Mouse (Mus musculus): Measurements from ENCODE around the gene Fbxl2. TPM values are rescaled to one million over a fixed set of nuclear protein-coding genes. Genes with fewer than 3 reads are reported as not detected.

Fbxl2 gene
- total RNA-seq, 2 experiments from 2014 or later, result 4.9 to 5.7 TPM

DNA sequence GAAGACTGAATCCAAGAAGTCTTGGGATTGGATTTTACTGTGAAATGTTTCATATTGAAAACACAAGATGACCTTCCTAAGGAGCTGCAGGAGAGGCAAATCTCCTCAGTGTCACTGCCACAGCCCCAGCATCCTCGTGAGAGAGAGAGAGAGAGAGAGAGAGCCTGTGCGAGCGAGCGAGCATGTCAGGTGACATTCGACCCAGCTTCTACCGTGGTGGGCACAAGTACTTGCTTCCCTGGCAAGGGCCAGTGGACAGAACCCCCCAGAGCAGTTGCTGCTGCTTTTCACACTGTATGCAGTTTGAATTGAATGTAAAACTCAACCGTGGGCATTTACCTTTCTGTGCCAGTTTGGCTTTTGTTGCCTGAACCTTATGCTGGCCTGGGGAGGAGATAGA lies 70.5 kb downstream of the Fbxl2 start:
- DNase-seq (ENCODE audit: low spot score in 2 of 2), result no peak

DNA sequence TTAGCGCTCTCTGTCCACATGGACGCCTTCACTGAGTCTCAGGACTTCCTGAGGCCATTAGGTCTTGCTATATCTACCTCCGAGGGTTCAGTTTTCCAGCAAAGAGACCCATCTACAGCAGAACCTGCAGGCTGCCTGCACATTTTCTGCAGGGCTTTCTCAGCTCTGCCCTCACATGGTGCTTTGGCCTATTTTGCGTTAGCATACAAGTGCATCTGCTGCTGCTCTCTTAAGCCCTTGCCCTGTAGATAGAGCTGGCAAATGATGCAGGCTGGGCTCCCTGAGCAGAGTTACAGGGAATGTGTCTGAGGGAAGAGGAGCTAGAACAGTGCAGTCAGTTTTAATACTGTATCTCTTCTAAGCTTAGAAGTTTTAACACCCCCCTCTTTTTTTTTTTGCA lies 71.0 kb downstream of the Fbxl2 start:
- DNase-seq (ENCODE audit: low spot score in 2 of 2), result no peak

DNA sequence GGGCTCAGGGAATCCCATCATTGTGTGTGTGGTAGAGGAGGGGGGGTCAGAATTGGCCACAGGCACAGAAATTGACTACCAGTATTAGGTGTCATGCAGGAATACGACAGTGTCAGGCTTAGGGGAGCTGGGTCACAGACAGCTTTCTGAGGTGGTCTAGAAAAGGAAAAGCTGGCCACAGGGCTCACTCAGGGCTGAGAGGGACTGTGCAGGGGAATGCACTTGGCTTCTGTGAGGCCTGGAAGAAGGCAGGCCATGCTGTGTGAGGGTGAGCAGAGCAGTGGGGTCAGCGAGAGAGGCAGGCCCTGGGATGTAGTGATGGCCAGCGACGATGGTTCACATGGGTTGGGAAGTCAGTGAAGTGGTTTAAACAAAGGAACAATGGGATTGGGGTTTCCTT lies 72.1 kb downstream of the Fbxl2 start:
- DNase-seq (ENCODE audit: low spot score in 2 of 2), result no peak

DNA sequence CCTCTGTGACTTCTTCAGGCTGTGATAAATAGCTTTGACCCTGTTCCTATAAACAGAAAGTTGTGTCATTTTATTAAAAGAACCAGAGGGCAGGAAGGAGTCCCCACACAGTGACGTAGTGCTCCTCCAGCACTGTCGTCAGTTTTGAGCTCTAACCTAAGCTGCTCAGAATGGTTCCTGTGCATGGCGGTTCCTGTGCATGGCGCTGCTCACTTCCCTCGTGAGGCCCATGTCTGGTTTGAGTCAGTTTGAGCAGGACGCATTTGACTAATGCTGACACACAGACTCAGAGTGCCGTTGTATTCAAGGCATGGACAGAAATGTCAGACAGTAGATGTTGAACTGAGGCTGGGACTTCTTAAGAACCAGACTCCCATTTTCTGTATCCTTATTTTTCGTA lies 74.4 kb downstream of the Fbxl2 start:
- no peak for DNase-seq (ENCODE audit: low spot score in 2 of 2)

DNA sequence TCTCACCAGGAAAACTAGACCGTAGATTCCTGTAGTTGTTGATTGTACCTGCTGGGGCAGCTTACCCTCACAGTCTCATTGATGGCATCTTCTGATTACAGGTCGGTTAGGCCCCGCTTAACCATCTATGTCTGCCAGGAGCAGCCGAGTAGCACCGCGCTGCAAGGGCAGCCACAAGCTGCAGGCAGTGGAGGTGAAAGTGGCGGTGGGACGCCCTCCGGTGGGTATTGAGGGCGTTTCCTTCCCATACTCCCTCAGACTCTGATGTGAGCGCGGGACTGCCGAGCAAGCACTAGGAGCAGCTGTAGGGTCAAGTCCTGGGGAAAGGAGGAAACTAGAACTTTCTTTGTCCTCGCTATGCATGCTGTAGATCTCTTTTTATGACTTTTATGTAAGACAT lies 76.0 kb downstream of the Fbxl2 start:
- no peak for DNase-seq (ENCODE audit: low spot score in 2 of 2)

DNA sequence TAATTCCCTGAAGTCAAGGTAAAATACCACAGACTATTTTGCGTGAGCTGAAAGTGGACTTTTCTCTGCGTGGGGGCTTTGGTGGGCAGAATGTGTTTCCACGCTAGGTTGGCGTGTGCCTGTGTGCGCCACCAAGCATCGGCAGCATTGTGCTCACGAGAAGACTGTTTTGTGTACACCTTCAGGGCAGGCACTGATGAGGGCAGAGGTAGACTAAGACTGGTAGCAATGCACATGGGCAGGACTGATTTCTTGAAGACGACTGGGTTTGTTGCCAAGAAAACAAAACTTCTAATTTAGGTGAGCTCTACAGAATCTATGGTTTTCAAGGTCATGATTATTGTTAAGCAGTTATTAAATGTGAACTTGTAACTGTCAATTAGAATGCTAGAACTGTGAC lies 76.6 kb downstream of the Fbxl2 start:
- no peak for DNase-seq (ENCODE audit: low spot score in 2 of 2)

DNA sequence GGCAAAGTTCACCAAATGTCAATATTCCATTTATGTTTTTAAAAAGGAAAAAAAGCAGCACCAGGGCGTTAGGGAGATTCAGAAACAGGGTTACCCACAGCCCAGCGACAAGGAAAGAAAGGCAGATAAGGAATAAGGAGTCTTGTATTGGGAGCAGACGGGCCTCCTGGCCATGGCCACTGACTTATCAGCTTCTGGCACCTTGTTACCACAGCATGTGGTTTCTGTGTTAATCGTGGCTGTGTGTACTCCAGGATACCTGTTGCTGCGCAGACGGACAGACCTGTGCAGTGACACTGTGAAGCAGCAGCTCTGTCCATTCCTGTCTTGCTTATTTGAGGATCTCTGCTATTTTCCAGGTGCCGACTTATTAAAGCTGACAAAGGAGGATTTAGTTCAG lies 77.0 kb downstream of the Fbxl2 start:
- no peak for DNase-seq (ENCODE audit: low spot score in 2 of 2)

DNA sequence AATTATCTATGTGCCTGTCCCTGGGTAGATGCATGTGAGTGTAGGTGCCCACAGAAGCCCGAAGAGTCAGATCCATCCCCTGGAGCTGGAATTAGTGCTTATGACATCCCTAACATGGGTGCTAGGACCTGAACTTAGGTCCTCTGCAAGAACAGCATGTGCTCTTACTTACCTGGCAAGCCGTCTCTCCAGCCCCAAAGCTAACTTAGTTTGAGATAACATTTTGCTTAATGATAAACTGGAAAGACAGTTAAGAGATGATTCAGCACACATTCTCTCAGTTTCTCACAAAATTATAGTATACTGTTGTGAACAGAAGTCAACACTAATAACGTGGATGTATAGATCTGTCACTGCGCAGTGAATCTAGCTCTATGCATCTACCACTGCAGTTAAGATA lies 79.2 kb downstream of the Fbxl2 start:
- no peak for DNase-seq (ENCODE audit: low spot score in 2 of 2)

DNA sequence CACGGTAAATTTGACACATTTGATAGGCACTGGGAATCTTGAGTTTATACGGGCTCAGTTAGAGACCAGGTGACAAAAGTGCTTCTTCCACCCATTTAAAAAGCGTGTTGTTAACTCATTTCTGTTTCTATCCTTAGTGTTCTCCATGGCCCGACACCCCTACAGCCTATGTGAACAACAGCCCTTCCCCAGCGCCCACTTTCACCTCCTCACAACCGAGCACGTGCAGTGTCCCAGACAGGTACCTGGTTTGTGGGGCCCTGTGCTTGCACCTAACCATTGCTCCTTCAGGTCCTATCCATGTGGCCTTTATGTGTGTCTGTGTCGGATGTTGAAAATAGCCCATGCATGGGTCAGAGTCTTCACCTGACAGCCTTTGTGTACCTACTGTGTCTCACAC lies 81.6 kb downstream of the Fbxl2 start:
- no peak for DNase-seq (ENCODE audit: low spot score in 2 of 2)

DNA sequence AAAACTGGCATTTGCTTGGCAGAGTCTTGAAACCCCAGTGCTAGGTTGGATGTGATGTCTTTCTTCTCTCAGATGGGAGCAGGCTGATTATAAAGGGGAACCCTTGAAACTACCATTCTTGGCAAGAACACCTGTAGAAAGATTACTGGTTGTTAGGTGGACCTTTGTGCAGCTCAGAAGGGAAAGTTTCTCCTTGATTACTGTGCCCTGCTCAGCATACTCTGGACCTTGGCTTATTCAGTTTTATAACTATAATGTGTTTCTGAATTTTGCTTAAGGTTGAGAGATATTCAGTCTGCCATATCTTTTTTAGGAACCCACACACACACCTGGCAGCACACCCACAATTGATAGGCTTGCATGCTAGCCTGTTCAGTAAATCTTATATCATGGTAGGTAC lies 82.3 kb downstream of the Fbxl2 start:
- no peak for DNase-seq (ENCODE audit: low spot score in 2 of 2)

DNA sequence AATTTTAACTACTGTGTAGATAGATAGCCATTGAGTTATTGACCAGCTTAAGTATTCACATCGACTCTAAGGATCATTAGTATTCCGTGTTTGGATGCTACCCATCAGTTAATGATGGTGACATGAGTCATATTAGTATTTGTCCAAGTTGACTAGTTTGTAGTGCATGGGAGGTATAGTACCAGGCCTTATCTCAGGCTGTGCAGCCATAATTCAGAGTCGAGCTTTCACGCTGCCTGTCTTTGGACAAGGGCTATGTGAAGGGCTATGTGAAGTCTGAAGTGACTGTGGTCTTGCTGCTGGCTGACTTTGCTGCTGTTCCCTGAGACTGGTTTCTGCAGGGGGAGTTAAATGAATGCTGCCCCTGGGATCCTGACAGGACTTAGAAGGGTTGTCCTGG lies 88.2 kb downstream of the Fbxl2 start:
- no peak for DNase-seq (ENCODE audit: low spot score in 2 of 2)

DNA sequence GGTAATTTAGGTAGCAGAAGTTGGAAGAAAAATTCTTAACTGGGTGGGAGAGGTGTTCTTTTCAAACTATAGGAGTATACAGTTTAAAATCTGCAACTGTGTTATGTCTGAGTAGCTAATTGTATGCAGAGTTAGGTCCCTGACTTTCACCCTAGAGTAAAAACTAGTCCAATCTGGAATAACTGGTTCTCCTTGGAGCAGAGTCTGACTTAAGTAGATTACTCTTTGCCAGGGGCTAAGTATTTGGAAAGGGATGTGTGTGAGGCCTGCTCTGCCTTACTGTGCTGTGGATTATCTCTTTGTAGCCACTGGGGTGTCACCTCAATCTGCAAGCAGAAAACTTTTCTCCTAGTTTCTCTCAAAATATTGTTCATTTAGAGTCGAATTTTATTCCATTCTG lies 98.8 kb downstream of the Fbxl2 start:
- no peak for DNase-seq (ENCODE audit: low spot score in 2 of 2)

DNA sequence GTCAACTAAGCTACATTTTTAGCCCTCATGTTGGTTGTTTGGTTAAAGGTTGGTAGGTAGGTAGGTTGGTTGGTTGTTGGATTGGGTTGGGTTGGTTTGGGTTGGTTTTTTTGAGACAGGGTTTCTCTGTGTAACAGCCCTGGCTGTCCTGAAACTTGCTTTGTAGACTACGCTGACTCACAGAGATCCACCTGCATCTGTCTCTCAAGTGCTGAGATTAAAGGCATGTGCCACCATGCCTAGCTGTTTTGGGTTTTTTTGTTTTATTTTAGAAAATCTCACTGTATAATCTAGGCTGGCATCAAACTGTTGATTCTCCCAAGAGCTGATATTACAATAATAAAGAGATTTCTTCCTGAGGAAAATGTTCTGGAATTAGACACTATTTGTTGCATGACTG lies 102.6 kb downstream of the Fbxl2 start:
- DNase-seq (ENCODE audit: low spot score in 2 of 2), result no peak

DNA sequence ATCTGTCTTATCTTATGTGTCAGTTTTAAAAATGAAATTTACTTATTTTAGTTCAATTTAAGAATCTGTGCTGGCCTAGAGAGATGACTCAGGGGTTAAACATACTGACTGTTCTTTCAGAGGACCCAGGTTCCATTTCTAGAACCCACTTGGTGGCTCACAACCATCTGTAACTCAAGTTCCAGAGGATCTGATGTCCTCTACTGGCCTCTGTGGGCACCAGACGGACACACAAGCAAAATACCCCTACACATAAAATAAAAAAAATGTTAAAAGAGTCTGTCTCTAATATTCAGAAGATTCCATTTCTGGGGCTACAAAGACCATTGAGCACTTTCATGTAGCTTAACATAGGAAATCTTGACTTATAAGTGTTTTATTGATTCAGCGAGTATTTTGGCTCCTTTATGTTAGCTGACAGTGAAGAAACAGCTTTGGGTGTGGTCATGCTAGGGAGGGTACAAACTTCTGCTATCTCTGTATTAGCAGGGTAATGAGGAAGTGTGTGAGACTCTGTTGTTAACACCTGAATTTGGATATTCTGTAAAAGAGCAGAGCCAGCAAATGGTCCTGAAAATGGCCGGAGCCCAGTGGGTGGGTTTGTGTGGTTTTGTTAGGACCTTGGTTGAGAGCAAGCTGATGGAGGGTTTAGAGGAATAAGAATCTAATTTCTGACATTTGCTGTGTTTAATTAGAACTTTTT lies 104.7 kb downstream of the Fbxl2 start:
- DNase-seq (ENCODE audit: low spot score in 2 of 2), result no peak

DNA sequence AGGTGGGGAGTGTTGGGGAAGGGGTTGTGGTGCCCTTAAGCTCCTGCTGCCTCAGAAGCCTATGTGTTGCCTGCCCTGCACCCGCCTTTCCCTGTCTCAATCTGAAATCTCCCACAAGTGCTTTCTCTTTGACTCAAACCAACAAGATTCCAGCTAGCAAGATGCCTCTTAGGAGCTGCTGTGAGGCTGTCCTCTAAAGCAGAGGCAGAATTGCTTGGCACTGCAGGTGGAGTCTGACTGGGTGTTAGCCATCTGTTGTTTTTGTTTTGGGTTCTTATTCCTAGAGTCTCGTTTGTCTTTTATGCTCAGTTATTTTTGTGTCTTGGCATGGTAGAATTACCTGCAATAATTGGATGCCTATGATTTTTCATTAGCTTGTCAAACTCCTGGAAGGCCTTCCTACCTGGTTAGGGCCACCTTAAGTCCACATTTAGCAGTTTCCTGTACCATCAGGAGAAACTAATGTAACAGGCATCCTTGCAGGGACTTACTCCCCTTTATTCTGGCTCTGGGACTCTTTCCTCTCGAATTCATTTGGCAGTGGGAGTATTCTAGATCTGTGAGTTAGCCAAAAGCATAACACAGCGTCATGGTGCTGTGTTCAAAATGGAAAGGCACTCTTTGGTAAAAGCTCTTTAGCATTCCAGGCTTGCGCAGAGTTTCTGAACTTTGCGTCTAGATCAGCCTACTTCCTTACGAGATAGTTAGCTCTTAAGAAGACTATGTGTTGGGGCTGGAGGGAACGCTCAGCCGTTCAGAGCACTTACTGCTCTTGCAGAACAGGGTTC lies 106.7 kb downstream of the Fbxl2 start:
- no peak for DNase-seq (ENCODE audit: low spot score in 2 of 2)

DNA sequence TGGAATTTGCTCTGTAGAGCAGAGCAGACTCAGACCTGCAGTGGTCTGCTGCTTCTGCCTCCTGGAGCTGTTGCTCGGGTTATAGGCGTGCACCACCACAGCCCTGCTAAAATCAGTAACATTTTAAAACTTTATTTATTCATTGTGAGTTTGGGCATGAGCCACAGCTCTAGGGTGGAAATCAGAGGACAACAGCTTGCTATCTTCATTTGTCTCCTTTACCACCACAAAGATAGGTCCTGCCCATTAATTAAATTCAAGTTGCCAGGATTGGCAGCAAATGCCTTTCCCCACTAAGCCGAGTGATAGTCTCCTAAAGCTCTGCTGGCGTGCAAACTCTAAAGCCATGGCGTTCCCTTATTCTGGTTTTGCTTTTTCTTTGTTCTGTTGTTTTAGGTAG lies 110.4 kb downstream of the Fbxl2 start:
- no peak for DNase-seq (ENCODE audit: low spot score in 2 of 2)

DNA sequence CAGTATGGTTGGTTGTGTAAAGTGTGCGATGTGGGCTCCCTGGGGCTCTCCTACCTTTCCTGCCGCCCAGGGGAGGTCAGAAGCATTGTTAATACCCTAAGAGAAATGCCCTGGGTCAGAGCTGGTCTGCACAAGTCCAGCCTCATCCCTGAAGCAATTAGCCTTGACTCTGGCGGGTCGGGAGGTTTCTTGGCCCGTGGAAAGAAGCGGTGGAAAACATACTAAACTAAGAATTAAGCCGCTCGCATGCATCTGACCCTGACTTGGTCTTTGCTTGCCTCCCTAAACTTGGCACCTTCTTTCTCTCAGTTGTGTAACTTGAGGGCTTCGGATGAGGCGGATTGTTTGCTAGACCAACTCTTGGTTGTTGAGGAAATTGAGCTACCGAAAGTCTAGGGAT lies 113.5 kb downstream of the Fbxl2 start:
- no peak for DNase-seq (ENCODE audit: low spot score in 2 of 2)

DNA sequence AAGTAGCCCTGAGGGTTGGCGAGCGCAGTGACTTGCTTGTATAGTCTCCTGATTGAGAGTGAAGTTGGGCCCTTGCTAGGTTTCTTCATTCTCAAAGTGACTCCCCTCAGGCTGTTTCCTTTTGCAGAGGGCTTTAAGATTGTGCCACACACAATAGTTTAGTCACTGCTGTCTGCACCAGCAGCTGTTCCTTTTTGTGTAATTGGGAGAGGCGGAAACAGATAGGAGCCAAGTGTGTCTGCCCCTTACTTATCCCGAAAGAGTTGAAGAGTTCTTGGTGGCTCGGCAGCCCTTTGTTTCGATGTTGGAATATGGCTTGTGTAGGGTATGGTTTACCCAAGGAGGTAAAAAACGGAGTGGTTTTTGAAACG lies 113.9 kb downstream of the Fbxl2 start:
- DNase-seq (ENCODE audit: low spot score in 2 of 2), result peak in 1 of 2 experiments; percentile 7

DNA sequence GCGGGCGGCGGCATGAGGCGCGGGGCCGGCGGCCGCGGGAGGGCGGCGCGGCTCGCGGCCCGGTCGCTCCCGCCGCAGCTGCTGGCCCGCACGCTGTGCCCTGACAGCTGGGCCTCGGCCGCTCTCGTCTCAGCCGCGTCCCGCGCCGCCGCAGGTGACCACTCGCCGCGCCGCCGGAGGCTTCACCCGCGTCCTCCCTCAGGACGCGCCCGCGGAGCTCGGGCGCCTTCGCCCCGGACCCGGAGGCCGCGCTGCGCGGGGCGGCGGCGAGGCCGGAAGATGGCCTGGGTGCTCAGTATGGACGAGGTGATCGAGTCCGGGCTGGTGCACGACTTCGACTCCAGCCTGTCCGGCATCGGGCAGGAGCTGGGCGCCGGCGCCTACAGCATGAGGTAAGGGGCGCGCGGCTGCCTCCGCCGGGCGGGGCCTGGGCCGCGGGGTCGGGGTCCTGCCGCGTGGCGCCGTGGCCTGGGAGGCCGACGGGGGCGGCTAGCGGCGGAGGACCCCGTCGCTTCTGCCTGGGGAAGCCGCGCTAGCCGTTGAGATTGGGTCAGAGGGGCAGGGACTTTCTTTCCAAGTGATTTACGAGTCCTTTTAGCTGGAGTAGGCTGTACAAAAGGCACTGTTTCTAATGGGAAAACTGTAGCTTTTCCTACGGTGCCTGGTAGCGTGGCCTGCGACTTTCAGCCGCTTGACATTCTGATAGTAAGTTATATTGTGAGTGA lies 114.5 kb downstream of the Fbxl2 start:
- DNase-seq (ENCODE audit: low spot score in 2 of 2), result peak in 1 of 2 experiments; percentile 12

DNA sequence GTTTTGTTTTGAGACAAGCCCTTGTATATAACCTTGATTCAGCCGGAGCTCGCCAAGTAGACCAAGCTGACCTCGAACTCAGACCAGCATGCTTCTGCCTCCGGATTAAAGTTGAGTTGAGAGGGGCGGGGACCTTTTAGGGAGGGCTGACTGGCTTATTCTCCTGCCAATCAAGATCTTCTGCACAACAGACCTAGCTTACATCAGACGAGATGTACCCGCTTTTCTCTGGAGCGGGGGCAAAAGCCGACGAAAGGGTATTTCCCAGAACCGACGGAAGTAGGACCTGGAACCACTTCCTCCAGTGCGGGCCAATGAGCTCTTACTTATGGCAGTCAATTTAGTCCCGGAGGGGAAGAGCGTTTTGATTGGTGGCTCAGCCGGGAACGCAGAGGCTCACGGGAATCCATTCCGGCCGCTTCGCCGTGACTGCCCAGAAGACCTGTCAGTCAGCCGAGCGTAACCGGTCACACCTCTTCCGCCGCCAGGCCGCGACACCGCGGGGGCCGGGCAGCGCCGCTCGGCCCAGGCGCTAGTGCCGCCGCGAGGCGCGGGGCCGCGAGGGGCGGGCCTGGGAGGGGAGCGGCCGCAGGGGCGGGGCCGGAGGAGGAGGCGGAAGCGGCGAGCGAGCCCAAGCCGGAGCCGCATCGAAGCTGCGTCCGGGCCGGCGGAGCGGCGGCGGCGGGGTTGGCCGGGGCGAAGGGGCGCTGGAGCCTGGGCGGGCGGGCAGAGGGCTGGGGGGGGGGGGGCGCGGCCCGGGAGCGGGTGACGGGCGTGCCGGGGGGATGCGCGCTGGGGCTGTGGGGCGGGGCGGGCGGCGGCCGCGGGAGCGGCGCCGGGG lies 115.2 kb downstream of the Fbxl2 start, which contains the start of gene Ubp1:
Gene Ubp1 (plus strand): TSS at position 401 of the 841 bp plus-strand sequence.
- peak; percentile 71 to 86 for DNase-seq (ENCODE audit: low spot score in 2 of 2)

DNA sequence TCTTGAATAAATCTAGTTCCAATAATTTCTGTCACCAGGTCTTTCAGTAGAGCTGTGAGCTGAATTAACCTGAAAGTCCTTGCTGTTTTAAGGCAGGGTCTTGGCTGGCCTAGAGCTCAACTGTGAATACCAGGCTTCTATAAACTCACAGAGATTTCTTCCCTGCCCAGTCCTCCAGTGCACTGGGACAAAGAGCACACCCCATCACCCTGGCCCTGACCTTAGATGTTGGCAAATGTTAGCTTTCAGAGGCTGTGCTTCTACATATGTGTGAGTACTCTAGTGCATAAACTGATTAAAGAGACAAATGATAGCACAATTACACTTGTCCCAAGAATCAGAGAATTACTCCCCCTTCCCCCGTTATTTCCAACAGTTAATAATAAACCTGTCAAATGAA lies 116.3 kb downstream of the Fbxl2 start:
- no peak for DNase-seq (ENCODE audit: low spot score in 2 of 2)
